Mouse (Mus musculus) urinary bladder, postnatal 14 days (tissue): ENCODE measurements at regions not wholly inside any gene's neighbourhood (a gene's known extent, or its start where the extent isn't known, plus 50 kb on each side); places are given as distances from the start of the nearest gene placed in this dataset.

Source experiments
- DNase-seq: peaks from one replicate; pipeline ENCODE4 v3.0.0; 2021; ENCODE audit warnings: low spot score

- no peak for DNase-seq
These were observed 287.5 kb upstream of the Zfp703 start for GRCm38 (mm10) chr8:26689479-26690177.

- peak; percentile 33 for DNase-seq
These were observed 286.9 kb upstream of the Zfp703 start for GRCm38 (mm10) chr8:26690178-26690735.

- no peak for DNase-seq
These were observed 279.5 kb upstream of the Zfp703 start for GRCm38 (mm10) chr8:26697579-26698084.

- peak; percentile 11 for DNase-seq
These were observed 278.5 kb upstream of the Zfp703 start for GRCm38 (mm10) chr8:26698580-26698979.

GRCm38 (mm10) chr8:26706048-26706767 is 270.9 kb upstream of the Zfp703 start:
- DNase-seq: no peak

GRCm38 (mm10) chr8:26706768-26707156 is 270.4 kb upstream of the Zfp703 start:
- no peak for DNase-seq

GRCm38 (mm10) chr8:26713836-26714235 is 263.3 kb upstream of the Zfp703 start:
- DNase-seq: no peak

- no peak for DNase-seq
These were observed 262.4 kb upstream of the Zfp703 start for GRCm38 (mm10) chr8:26714714-26715113.

GRCm38 (mm10) chr8:26718409-26719355 is 258.4 kb upstream of the Zfp703 start:
- no peak for DNase-seq

- no peak for DNase-seq
These were observed 254.4 kb upstream of the Zfp703 start for GRCm38 (mm10) chr8:26722766-26723165.

GRCm38 (mm10) chr8:26724628-26725027 is 252.5 kb upstream of the Zfp703 start:
- DNase-seq: no peak

- DNase-seq: no peak
These were observed 251.6 kb upstream of the Zfp703 start for GRCm38 (mm10) chr8:26725521-26725920.

- no peak for DNase-seq
These were observed 247.8 kb upstream of the Zfp703 start for GRCm38 (mm10) chr8:26729351-26729750.

- no peak for DNase-seq
These were observed 246.0 kb upstream of the Zfp703 start for GRCm38 (mm10) chr8:26731111-26731510.

- no peak for DNase-seq
These were observed 232.7 kb upstream of the Zfp703 start for GRCm38 (mm10) chr8:26744424-26744823.

GRCm38 (mm10) chr8:26746811-26747210 is 230.3 kb upstream of the Zfp703 start:
- no peak for DNase-seq

GRCm38 (mm10) chr8:26747241-26747972 is 229.7 kb upstream of the Zfp703 start:
- peak; percentile 50 for DNase-seq

GRCm38 (mm10) chr8:26748161-26748971 is 228.8 kb upstream of the Zfp703 start:
- DNase-seq: no peak

- DNase-seq: no peak
These were observed 228.2 kb upstream of the Zfp703 start for GRCm38 (mm10) chr8:26748972-26749291.

- DNase-seq: no peak
These were observed 227.0 kb upstream of the Zfp703 start for GRCm38 (mm10) chr8:26750120-26750519.

- DNase-seq: no peak
These were observed 225.5 kb upstream of the Zfp703 start for GRCm38 (mm10) chr8:26751651-26752050.
